10 mouse cellular contexts compared by ENCODE assay signal in genomic region chr15:79165140-79165539, GRCm38 (mm10). TPM values are rescaled to one million over a fixed set of nuclear protein-coding genes. Genes with fewer than 3 reads are reported as not detected.
DNase-seq lines count a peak whose midpoint lies in the region; ATAC-seq and TF ChIP-seq lines count a peak whose summit lies in the region.
"Had no signal": no experiment of that assay in that cellular context is flagged by ENCODE, and none has a peak within 500 bp of the region (broad histone marks: within the 10 kb centered on the region; RNA-seq: fewer than 3 reads in every experiment).

TSS of gene Sox10 (minus strand) at chr15:79165240.

- peak within 1 kb of the TSS; percentile 40 for H3K27ac ChIP-seq in forebrain, embryonic 10.5 days
- no peak within 1 kb of the TSS for H3K27ac ChIP-seq in forebrain, postnatal 0 days (ENCODE audit: low read depth, low read length)
- peak within 1 kb of the TSS; percentile 55; the same call in 1 of the 2 replicates for H3K27ac ChIP-seq in midbrain, embryonic 10.5 days (replicated peaks)
- H3K27ac ChIP-seq in midbrain, embryonic 15.5 days: no peak within 1 kb of the TSS
- peak within 1 kb of the TSS; percentile 50; the same call in 1 of the 2 replicates for H3K27ac ChIP-seq in stomach, embryonic 14.5 days (ENCODE audit: low read length)
- H3K27ac ChIP-seq: heart, embryonic 15.5 days had no signal

- H3K4me1 ChIP-seq in forebrain, embryonic 10.5 days: peaks cover 58% of the 10 kb centered on the region
- no peaks in the 10 kb centered on the region for H3K4me1 ChIP-seq in forebrain, postnatal 0 days (ENCODE audit: insufficient read depth)
- peaks cover 46% of the 10 kb centered on the region for H3K4me1 ChIP-seq in midbrain, embryonic 10.5 days
- peaks cover 6% of the 10 kb centered on the region; the same call in 1 of the 2 replicates for H3K4me1 ChIP-seq in midbrain, embryonic 15.5 days
- no peaks in the 10 kb centered on the region for H3K4me1 ChIP-seq in stomach, embryonic 14.5 days (ENCODE audit: control insufficient read depth, insufficient read depth, low read length)

- H3K4me2 ChIP-seq in forebrain, postnatal 0 days (ENCODE audit: low read depth): no peak within 1 kb of the TSS
- no peak within 1 kb of the TSS for H3K4me2 ChIP-seq in midbrain, embryonic 15.5 days
- H3K4me2 ChIP-seq in stomach, embryonic 14.5 days (replicated peaks; ENCODE audit: low read depth, low read length): no peak within 1 kb of the TSS
- H3K4me2 ChIP-seq: liver, embryonic 11.5 days had no signal

- no peak for DNase-seq in forebrain, embryonic 10.5 days (ENCODE audit: extremely low spot score, low spot score)
- no peak for DNase-seq in forebrain, postnatal 0 days
- no peak for DNase-seq in midbrain, embryonic 10.5 days (ENCODE audit: low spot score)
- no peak for DNase-seq in left cerebral cortex, postnatal 14 days (ENCODE audit: low spot score in 2 of 2)
- DNase-seq in embryo, embryonic 9.5 days (ENCODE audit: extremely low spot score): no peak
- no peak for DNase-seq in c-Kit-positive CD71-positive TER-119-positive erythroid progenitor cells, embryonic 14.5 days (ENCODE audit: low spot score)

- peak within 1 kb of the TSS; percentile 11 for H3K4me3 ChIP-seq in forebrain, embryonic 10.5 days
- H3K4me3 ChIP-seq in forebrain, postnatal 0 days (ENCODE audit: low read depth, low read length): no peak within 1 kb of the TSS
- H3K4me3 ChIP-seq in midbrain, embryonic 10.5 days: no peak within 1 kb of the TSS; the same call in 1 of the 2 replicates
- H3K4me3 ChIP-seq in midbrain, embryonic 15.5 days: no peak within 1 kb of the TSS
- peak within 1 kb of the TSS; percentile 24; the same call in 1 of the 2 replicates for H3K4me3 ChIP-seq in stomach, embryonic 14.5 days (ENCODE audit: low read depth, low read length)

- WGBS in forebrain, embryonic 10.5 days: 35% methylated on average over 5 of the region's 5 CpGs
- WGBS in forebrain, postnatal 0 days: 47% methylated on average over 5 of the region's 5 CpGs
- 48% methylated on average over 5 of the region's 5 CpGs for WGBS in midbrain, embryonic 10.5 days
- 35% methylated on average over 5 of the region's 5 CpGs for WGBS in midbrain, embryonic 15.5 days
- WGBS in stomach, embryonic 14.5 days: 55% methylated on average over 5 of the region's 5 CpGs

- no peak for TF ChIP-seq CTCF in forebrain, postnatal 0 days (IDR thresholded peaks at IDR 0.05; ENCODE audit: low read depth)

- no peaks in the 10 kb centered on the region for H3K9me3 ChIP-seq in forebrain, embryonic 10.5 days
- H3K9me3 ChIP-seq in forebrain, postnatal 0 days (ENCODE audit: low read length): no peaks in the 10 kb centered on the region
- H3K9me3 ChIP-seq in midbrain, embryonic 10.5 days (replicated peaks): no peaks in the 10 kb centered on the region
- H3K9me3 ChIP-seq in midbrain, embryonic 15.5 days: no peaks in the 10 kb centered on the region
- no peaks in the 10 kb centered on the region for H3K9me3 ChIP-seq in stomach, embryonic 14.5 days (ENCODE audit: control insufficient read depth, low read depth, low read length)
- H3K9me3 ChIP-seq: heart, embryonic 15.5 days had no signal

- no peaks in the 10 kb centered on the region for H3K36me3 ChIP-seq in forebrain, embryonic 10.5 days (replicated peaks)
- no peaks in the 10 kb centered on the region for H3K36me3 ChIP-seq in forebrain, postnatal 0 days (ENCODE audit: insufficient read depth)
- no peaks in the 10 kb centered on the region for H3K36me3 ChIP-seq in midbrain, embryonic 10.5 days
- no peaks in the 10 kb centered on the region for H3K36me3 ChIP-seq in midbrain, embryonic 15.5 days (replicated peaks)
- H3K36me3 ChIP-seq in stomach, embryonic 14.5 days (ENCODE audit: control insufficient read depth, insufficient read depth, low read length): no peaks in the 10 kb centered on the region
- H3K36me3 ChIP-seq: heart, embryonic 15.5 days had no signal

- ATAC-seq in forebrain, postnatal 0 days: no peak
- no peak for ATAC-seq in midbrain, embryonic 15.5 days (replicated peaks)
- ATAC-seq in stomach, embryonic 14.5 days (ENCODE audit: insufficient number of reproducible peaks, insufficient read depth, low FRiP score, low read depth): no peak

- peaks cover 70% of the 10 kb centered on the region for H3K27me3 ChIP-seq in forebrain, embryonic 10.5 days (ENCODE audit: poor library complexity, severe bottlenecking)
- peaks cover 18% of the 10 kb centered on the region for H3K27me3 ChIP-seq in forebrain, postnatal 0 days (ENCODE audit: insufficient read depth, low read length)
- peaks cover 79% of the 10 kb centered on the region for H3K27me3 ChIP-seq in midbrain, embryonic 10.5 days (ENCODE audit: low read depth, poor library complexity, severe bottlenecking)
- H3K27me3 ChIP-seq in midbrain, embryonic 15.5 days (replicated peaks): peaks cover 43% of the 10 kb centered on the region
- H3K27me3 ChIP-seq in stomach, embryonic 14.5 days (ENCODE audit: control insufficient read depth, insufficient read depth, low read length): peaks cover 32% of the 10 kb centered on the region

- intact Hi-C loops in left cerebral cortex, postnatal 14 days (cut with DNase I): loop anchor here (10.0 kb wide), 1 partner anchor 50 kb away; no protein-coding TSS in a partner anchor

- H3K9ac ChIP-seq in forebrain, postnatal 0 days: no peak within 1 kb of the TSS
- H3K9ac ChIP-seq in midbrain, embryonic 15.5 days: no peak within 1 kb of the TSS; the same call in 1 of the 2 replicates
- no peak within 1 kb of the TSS for H3K9ac ChIP-seq in stomach, embryonic 14.5 days (replicated peaks; ENCODE audit: low read depth, low read length)
- H3K9ac ChIP-seq: heart, embryonic 15.5 days had no signal

RNA-seq across cellular contexts. Expression of gene Sox10, which starts in this region (rescaled TPM):
- 1.2 and 1.3 TPM in 2 replicates for polyA plus RNA-seq in forebrain, embryonic 10.5 days (2016; fragmentation: Nextera tagmentation; extraction: Ambion mirVana)
- total RNA-seq in forebrain, postnatal 0 days (2014; rRNA removed): 7.4 and 8.3 TPM in 2 replicates
- polyA plus RNA-seq in forebrain, postnatal 0 days (2015; fragmentation: Nextera tagmentation; extraction: Ambion mirVana): 4.8 and 6.3 TPM in 2 replicates
- 0.61 and 2.5 TPM in 2 replicates for polyA plus RNA-seq in midbrain, embryonic 10.5 days (2016; fragmentation: Nextera tagmentation; extraction: Ambion mirVana)
- polyA plus RNA-seq in midbrain, embryonic 15.5 days (2015; fragmentation: Nextera tagmentation; extraction: Ambion mirVana): 2.9 TPM in 2 replicates
- total RNA-seq in left cerebral cortex, postnatal 14 days (2021): 10 to 100 TPM; 24.0 to 35.5 TPM
- 16.8 TPM in 2 replicates for polyA plus RNA-seq in stomach, embryonic 14.5 days (2014; fragmentation: Nextera tagmentation; extraction: Ambion mirVana)

Comparison
In these comparisons a context has a peak if more than half of its experiments do, and no peak if none do; other contexts are left out.
1. H3K27ac ChIP-seq: peak in forebrain, embryonic 10.5 days (single experiment), midbrain, embryonic 10.5 days (single experiment) and stomach, embryonic 14.5 days (single experiment); none in forebrain, postnatal 0 days (single experiment) and midbrain, embryonic 15.5 days (single experiment).
2. H3K4me3 ChIP-seq: peak in forebrain, embryonic 10.5 days (single experiment) and stomach, embryonic 14.5 days (single experiment); none in forebrain, postnatal 0 days (single experiment), midbrain, embryonic 10.5 days (single experiment) and midbrain, embryonic 15.5 days (single experiment).